Mouse (Mus musculus): Measurements from ENCODE around the gene Casp8.
"Not testable (repeated sequence)": the region's sequence is repeated elsewhere in the genome, so short reads cannot be mapped to it uniquely, and the experiment has no call there.

DNA sequence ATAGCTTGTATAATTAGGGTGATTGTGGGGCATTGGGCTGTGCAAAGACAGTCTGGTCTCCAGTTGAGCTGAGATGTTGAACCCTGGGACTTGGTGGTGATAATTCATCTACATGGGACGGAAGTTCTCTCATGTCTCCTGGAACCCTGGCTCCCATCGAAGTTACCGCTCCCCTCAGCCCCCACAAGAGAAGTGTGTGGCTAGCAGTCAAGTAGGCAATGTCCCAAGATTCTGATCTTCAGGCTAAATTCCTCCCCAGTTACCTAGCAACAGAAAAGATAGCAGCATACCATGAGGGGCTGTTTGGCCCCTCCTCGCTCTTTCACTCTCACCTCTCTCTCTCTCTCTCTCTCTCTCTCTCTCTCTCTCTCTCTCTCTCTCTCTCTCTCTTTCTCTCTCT is 64.0 kb downstream of the Casp8 start:
- TF ChIP-seq CTCF, POLR2A (IDR thresholded peaks at IDR 0.05; ENCODE audit: insufficient read depth, low read depth, low read length): not testable (repeated sequence)
